Mouse (Mus musculus): ENCODE measurements around the gene Rab11b.

Gene Rab11b

GRCm38 (mm10) chr17:33717246-33717645 is 43.1 kb downstream of the Rab11b start:
- DNase-seq (ENCODE audit: low spot score): no peak

GRCm38 (mm10) chr17:33714779-33715178 is 45.6 kb downstream of the Rab11b start:
- no peak for DNase-seq (ENCODE audit: low spot score)

GRCm38 (mm10) chr17:33713271-33713670 is 47.1 kb downstream of the Rab11b start:
- peak; percentile 16 for DNase-seq (ENCODE audit: low spot score)

GRCm38 (mm10) chr17:33709834-33710233 is 50.5 kb downstream of the Rab11b start:
- no peak for DNase-seq (ENCODE audit: low spot score)

- no peak for DNase-seq (ENCODE audit: low spot score)
Measured at GRCm38 (mm10) chr17:33703091-33703490, 57.2 kb downstream of the Rab11b start.

- no peak for DNase-seq (ENCODE audit: low spot score)
Measured at GRCm38 (mm10) chr17:33702178-33702577, 58.2 kb downstream of the Rab11b start.

GRCm38 (mm10) chr17:33695471-33695870 is 64.9 kb downstream of the Rab11b start:
- DNase-seq (ENCODE audit: low spot score): no peak
